Mouse (Mus musculus) right cerebral cortex, adult 18-20 months (tissue): ENCODE measurements around the gene Tsks.

Experiments used
- DNase-seq: peaks from one replicate; pipeline ENCODE4 v3.0.0; 2022; ENCODE audit warnings: mixed read lengths

Tsks gene

DNA sequence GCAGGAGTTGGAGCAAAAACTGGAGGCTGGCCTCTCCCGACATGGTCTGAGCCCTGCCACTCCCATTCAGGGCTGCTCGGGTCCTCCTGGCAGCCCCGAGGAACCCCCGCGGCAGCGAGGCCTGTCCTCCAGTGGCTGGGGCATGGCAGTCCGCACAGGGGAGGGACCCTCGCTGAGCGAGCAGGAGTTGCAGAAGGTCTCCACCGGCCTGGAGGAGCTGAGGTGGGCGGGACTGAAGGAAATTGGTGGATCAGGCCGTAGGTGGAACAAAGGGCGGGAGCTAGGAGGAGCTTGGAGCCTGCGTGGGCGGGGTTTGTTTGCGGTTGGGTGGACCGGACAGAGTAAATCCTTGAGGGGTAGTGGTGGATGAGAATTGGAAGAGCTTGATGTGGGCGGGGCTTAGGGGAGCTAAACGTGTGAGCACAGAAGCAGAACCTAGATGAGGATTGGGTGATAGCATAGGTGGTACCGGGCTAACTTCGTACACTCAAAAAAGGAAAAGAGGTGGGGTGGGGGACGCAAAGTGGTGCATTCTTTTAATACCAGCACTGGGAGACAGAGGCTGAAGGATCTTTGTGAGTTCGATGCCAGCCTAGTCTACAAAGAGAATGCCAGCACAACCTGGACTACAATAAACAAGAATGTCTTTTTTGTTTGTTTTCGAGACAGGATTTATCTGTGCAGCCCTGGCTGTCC is 9.8 kb downstream of the Tsks start:
- DNase-seq = peak; percentile 90

- no peak for DNase-seq
These were observed 10.6 kb downstream of the Tsks start for GRCm38 (mm10) chr7:44953561-44953960.

- no peak for DNase-seq
These were observed 11.3 kb downstream of the Tsks start for GRCm38 (mm10) chr7:44954091-44954885.

GRCm38 (mm10) chr7:44955628-44956027 is 12.6 kb downstream of the Tsks start:
- DNase-seq = no peak

- no peak for DNase-seq
These were observed 13.3 kb downstream of the Tsks start for GRCm38 (mm10) chr7:44956266-44956665.

DNA sequence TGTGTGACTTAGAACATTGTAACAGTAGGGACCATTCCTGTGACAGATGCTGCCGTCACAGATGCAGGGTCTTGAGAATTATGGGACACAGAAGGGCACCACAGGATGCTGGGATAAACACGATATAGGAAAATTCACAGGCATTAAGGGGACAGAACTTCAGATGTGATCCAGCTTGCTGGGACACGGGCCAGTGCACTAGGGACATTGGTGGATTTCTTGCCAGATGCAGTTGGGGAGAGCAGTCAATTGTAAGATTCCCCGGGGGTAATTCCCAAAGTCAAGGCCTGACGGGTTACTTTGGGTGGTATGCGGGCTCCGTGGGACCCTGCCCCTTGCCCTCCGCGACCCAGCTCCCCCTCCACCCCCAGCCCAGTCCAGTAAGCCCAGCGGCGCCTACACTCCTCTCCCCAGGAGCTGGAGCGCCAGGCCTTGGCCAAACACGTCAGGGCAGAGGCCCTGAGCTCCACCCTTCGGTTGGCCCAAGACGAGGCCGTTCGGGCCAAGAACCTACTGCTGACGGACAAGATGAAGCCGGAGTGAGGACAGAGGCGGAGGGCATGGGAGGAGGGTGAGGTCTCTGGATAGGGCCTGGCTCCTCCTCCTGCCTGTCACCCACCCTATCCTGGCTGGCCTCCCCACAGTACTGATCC is 14.3 kb downstream of the Tsks start:
- DNase-seq = no peak

DNA sequence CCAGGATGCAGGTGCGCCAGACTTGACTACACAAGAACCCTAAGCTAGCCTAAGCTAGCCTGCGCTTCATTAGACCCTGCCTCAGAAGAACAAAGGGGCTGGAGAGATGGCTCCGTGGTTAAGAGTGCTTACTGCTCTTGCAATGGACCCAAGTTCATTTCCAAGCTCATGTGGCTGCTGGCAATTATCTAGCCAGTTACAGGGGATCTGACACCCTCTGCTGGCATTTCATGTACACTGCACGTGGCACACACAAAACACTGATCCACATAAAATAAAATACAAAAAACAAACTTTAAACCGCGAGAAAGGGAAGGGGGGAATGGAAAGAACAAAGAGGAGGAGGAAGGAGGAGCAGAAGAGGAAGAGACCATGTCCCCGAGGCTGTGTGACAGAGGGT is 15.2 kb downstream of the Tsks start:
- DNase-seq = no peak

- DNase-seq = no peak
These were observed 16.3 kb downstream of the Tsks start for GRCm38 (mm10) chr7:44959281-44959680.

GRCm38 (mm10) chr7:44959874-44960511 is 17.0 kb downstream of the Tsks start:
- no peak for DNase-seq

DNA sequence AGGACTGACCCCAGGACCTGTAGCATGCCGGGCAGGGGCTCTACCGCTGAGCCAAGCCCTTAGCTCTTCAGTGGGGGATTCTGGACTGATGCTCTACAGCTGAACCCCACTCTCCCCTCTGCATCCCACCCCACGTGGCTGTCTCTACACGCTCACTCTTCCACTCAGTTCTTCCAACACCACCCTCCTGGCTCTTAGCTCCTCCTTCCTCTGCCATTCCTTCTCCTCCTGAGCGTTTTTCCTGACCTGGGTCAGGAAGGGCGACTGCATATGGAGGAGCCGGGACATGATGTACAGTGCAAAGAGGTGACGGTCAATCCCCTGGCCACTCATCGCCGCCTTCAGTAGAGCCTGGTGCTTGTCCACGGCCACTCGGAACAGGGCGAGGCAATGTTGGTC is 17.5 kb downstream of the Tsks start:
- DNase-seq = no peak

- no peak for DNase-seq
These were observed 19.3 kb downstream of the Tsks start for GRCm38 (mm10) chr7:44962337-44962736.

- no peak for DNase-seq
These were observed 19.8 kb downstream of the Tsks start for GRCm38 (mm10) chr7:44962831-44963230.

DNA sequence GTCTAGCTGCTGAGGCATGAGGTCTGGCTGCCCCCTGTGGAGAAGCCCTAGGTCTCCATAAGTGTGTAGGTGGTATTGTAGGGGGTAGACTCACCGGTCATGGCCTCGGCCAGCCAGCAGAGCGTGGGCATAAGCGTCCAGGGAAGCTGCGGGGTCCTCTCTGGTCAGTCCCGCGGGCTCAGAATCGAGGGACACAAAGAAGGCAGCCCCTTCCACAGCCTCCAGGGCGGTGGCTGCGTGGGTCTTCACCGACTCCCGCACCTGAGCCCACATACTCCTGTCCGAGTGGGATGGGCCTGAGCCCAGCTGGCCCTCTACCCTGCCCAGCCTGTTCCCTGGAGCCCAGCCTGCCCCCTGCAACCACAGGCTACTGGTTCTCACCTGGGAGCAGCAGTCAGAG is 22.0 kb downstream of the Tsks start:
- DNase-seq = no peak

- no peak for DNase-seq
These were observed 23.0 kb downstream of the Tsks start for GRCm38 (mm10) chr7:44965975-44966374.

DNA sequence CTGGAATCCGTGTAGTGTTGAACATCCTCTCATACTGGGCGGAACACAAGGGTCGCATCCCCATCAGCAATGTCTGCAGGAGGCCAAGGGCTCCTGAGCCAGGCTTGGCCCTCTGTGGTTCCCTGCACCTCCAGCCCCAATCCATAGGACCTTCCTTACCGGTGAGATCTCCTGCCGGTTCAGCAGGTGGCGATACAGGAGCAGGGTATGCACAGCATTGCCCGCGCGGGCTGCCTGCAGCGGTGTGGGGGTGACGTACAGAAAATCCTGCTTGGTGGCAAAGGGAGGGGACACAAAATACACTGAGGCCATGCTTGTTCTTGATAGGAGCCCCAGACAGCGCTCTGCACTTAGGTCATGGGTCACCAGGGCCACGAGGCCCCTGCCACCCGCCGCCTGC is 23.6 kb downstream of the Tsks start:
- DNase-seq = no peak

DNA sequence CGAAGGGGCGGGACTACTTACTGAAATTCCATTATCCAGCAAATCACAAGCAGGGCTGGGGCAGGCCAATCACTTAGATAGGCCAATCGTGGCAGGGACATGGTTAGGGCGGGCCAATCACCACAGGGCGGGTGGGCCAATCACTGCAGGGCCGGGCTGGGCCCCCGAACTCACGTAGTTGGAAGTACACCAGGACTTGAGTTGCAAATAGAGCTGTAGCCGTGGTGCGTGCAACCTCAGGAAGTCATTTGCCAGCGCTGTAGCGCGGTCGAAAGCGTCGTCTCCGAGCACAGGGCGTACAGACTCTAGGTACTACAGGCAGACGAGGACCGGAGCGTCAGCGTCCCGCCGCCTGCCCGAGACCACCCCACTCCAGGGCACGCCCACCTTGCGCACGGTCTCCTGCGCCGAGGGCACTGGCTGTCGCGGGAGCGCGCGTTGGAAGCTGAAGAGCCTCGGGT is 27.3 kb downstream of the Tsks start:
- peak; percentile 87 for DNase-seq

- DNase-seq = no peak
These were observed 28.1 kb downstream of the Tsks start for GRCm38 (mm10) chr7:44971142-44971541.

DNA sequence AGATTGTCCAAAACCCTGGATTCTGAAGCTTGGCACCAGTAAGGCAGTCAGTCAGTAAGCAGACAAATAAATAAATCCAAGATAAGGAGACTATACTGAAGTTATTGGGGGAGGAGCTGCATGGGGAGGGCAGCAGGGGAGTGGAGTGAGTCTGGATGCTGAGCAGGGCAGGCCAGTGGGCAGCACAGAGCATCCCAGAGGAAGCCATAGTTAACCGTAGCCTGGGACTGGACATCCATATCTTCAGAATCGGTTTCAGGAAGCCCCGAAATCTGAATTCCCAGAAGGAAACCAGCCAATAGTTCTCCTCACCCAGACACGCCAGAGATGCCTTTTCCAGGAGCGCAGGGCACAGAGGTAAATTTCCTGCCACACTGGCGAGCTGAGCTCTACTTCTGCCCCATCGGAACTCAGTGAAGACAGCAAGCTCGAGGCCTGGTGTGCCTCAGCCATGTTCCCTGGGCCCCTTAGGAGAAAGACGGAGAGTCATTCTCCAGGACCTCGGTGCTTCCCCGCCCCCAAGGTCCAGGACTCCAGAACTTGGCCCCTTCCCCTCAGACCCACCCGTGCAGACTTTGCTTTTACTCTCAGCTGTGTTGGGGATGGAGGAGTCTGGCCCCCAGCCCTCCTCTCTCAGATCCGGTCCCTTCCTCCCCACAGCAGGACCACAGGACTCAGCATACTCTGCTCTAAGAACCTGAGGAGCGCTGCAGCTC is 30.6 kb downstream of the Tsks start:
- DNase-seq = no peak

GRCm38 (mm10) chr7:44974383-44975116 is 31.5 kb downstream of the Tsks start, which contains the start of gene Cpt1c:
TSS of gene Cpt1c (minus strand) at chr7:44974851.
- DNase-seq = peak; percentile 90

DNA sequence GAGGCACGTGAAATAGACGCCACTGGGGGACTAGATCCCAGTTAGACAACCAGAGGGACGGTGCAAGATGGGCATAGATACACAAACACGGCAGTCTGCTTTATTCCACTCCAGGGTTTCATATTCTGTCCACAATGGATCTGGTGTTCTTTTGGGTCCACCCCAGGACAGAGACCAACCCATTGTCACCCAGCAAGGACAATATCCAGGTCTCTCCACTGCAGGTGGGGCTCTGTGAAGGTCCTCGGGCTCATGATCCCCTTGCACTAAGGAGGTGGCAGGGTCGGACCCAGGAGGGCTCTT is 32.1 kb downstream of the Tsks start:
- DNase-seq = no peak

- DNase-seq = no peak
These were observed 35.3 kb downstream of the Tsks start for GRCm38 (mm10) chr7:44978300-44978699.

DNA sequence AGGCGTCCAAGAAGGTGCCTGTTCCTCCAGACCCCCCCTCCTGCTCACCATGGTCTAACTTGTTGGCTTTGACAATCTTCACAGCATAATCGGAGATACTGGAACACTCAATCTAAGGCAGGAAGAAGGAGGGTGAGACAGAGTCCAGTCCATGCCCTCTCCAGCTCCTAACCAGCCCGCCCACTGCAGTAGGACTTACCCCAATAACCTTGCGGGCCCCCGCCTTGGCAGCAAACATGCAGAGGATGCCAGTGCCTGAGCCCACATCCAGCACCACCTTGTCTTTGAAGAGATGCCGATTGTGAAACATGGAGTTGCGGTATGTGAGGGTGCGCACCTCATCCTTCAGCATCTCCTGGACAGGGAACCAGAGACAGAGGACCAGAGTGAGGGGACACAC is 38.5 kb downstream of the Tsks start:
- DNase-seq = no peak
